Mouse (Mus musculus): ENCODE results near the gene Cutc.

DNA sequence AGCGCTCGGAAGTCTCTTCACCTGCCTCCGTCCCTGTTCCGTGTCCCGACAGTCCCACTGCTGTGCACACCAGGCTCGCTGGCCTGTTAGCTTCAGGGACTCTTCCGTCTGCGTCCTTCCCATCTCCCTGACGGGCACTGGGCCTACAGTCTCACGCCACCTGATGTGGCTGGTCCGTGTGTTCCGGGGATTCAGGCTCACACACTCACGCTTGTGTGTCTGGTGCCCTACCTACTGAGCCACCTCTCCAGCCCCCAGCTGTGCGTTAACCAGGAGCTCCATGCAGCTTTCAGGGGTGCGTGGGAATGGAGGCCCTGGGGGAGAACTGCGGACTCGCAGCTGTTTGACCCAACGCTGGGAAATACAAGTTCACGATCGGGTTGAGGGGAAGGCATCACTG is 28.6 kb upstream of the Cutc start:
- TF ChIP-seq FLI1 (IDR thresholded peaks at IDR 0.05; ENCODE audit: low read length) = no peak
- no peak for TF ChIP-seq GATA1 (IDR thresholded peaks at IDR 0.05; ENCODE audit: borderline replicate concordance, low read length)

Data from megakaryocyte, embryonic 14.5 days (primary cell).